Mouse (Mus musculus): ENCODE measurements at regions not wholly inside any gene's neighbourhood (a gene's known extent, or its start where the extent isn't known, plus 50 kb on each side); places are given as distances from the start of the nearest gene placed in this dataset.
A peak's percentile ranks its signal among the peaks of the same experiment; 100 is the strongest.

- Histone ChIP-seq H3K9me3 (replicated peaks; ENCODE audit: control insufficient read depth, low read length) (no peaks in the 10 kb centered on the region), H3K4me1 (ENCODE audit: control insufficient read depth, insufficient read depth, low read length) (no peaks in the 10 kb centered on the region), H3K4me2 (ENCODE audit: low read depth, low read length) (no peak overlapping the region), H3K9ac (replicated peaks; ENCODE audit: low read length) (no peak overlapping the region), H3K27me3 (ENCODE audit: control insufficient read depth, insufficient read depth, low read length) (no peaks in the 10 kb centered on the region), H3K4me3 (ENCODE audit: low read depth, low read length) (no peak overlapping the region), H3K27ac (replicated peaks; ENCODE audit: low read depth, low read length) (no peak overlapping the region), H3K36me3 (replicated peaks; ENCODE audit: control insufficient read depth, insufficient read depth, low read depth, low read length) (no peaks in the 10 kb centered on the region)
- DNase-seq (ENCODE audit: low spot score): no peak
- no peak for ATAC-seq (replicated peaks; ENCODE audit: insufficient number of reproducible peaks, low FRiP score, low TSS enrichment, low read depth)
- 94% methylated on average over 4 of the region's 4 CpGs for WGBS
Observed at GRCm38 (mm10) chr16:47081896-47082295, 583.6 kb upstream of the Nectin3 start.

GRCm38 (mm10) chr16:47080330-47080729 is 582.0 kb upstream of the Nectin3 start:
- no peaks in the 10 kb centered on the region for H3K36me3 ChIP-seq (replicated peaks; ENCODE audit: control insufficient read depth, insufficient read depth, low read depth, low read length)
- no peak overlapping the region for H3K4me2 ChIP-seq (ENCODE audit: low read depth, low read length)
- no peaks in the 10 kb centered on the region for H3K4me1 ChIP-seq (ENCODE audit: control insufficient read depth, insufficient read depth, low read length)
- ATAC-seq (replicated peaks; ENCODE audit: insufficient number of reproducible peaks, low FRiP score, low TSS enrichment, low read depth) (no peak), DNase-seq (ENCODE audit: low spot score) (no peak)
- WGBS: 86% methylated on average over 2 of the region's 2 CpGs
- no peaks in the 10 kb centered on the region for H3K9me3 ChIP-seq (replicated peaks; ENCODE audit: control insufficient read depth, low read length)
- H3K9ac ChIP-seq (replicated peaks; ENCODE audit: low read length): no peak overlapping the region
- no peak overlapping the region for H3K27ac ChIP-seq (replicated peaks; ENCODE audit: low read depth, low read length)
- H3K4me3 ChIP-seq (ENCODE audit: low read depth, low read length): no peak overlapping the region
- H3K27me3 ChIP-seq (ENCODE audit: control insufficient read depth, insufficient read depth, low read length): no peaks in the 10 kb centered on the region

- 83% methylated on average over 8 of the region's 8 CpGs for WGBS
- Histone ChIP-seq H3K27me3 (ENCODE audit: control insufficient read depth, insufficient read depth, low read length) (no peaks in the 10 kb centered on the region), H3K9ac (replicated peaks; ENCODE audit: low read length) (no peak overlapping the region), H3K4me1 (ENCODE audit: control insufficient read depth, insufficient read depth, low read length) (no peaks in the 10 kb centered on the region), H3K4me2 (ENCODE audit: low read depth, low read length) (no peak overlapping the region), H3K36me3 (replicated peaks; ENCODE audit: control insufficient read depth, insufficient read depth, low read depth, low read length) (no peaks in the 10 kb centered on the region), H3K4me3 (ENCODE audit: low read depth, low read length) (no peak overlapping the region), H3K9me3 (replicated peaks; ENCODE audit: control insufficient read depth, low read length) (no peaks in the 10 kb centered on the region), H3K27ac (replicated peaks; ENCODE audit: low read depth, low read length) (no peak overlapping the region)
- DNase-seq (ENCODE audit: low spot score): no peak
- ATAC-seq (replicated peaks; ENCODE audit: insufficient number of reproducible peaks, low FRiP score, low TSS enrichment, low read depth): no peak
Observed at GRCm38 (mm10) chr16:47059293-47059963, 561.1 kb upstream of the Nectin3 start.

- no peaks in the 10 kb centered on the region for H3K9me3 ChIP-seq (replicated peaks; ENCODE audit: control insufficient read depth, low read length)
- H3K4me1 ChIP-seq (ENCODE audit: control insufficient read depth, insufficient read depth, low read length): no peaks in the 10 kb centered on the region
- H3K9ac ChIP-seq (replicated peaks; ENCODE audit: low read length): no peak overlapping the region
- ATAC-seq (replicated peaks; ENCODE audit: insufficient number of reproducible peaks, low FRiP score, low TSS enrichment, low read depth) (no peak), DNase-seq (ENCODE audit: low spot score) (no peak)
- no peak overlapping the region for H3K4me3 ChIP-seq (ENCODE audit: low read depth, low read length)
- WGBS: 83% methylated on average over 5 of the region's 5 CpGs
- H3K27ac ChIP-seq (replicated peaks; ENCODE audit: low read depth, low read length): no peak overlapping the region
- no peaks in the 10 kb centered on the region for H3K27me3 ChIP-seq (ENCODE audit: control insufficient read depth, insufficient read depth, low read length)
- no peaks in the 10 kb centered on the region for H3K36me3 ChIP-seq (replicated peaks; ENCODE audit: control insufficient read depth, insufficient read depth, low read depth, low read length)
- no peak overlapping the region for H3K4me2 ChIP-seq (ENCODE audit: low read depth, low read length)
Observed at GRCm38 (mm10) chr16:47058811-47059210, 560.5 kb upstream of the Nectin3 start.

GRCm38 (mm10) chr16:47025971-47026370 is 527.6 kb upstream of the Nectin3 start:
- ATAC-seq (replicated peaks; ENCODE audit: insufficient number of reproducible peaks, low FRiP score, low TSS enrichment, low read depth): no peak
- H3K4me2 ChIP-seq (ENCODE audit: low read depth, low read length): no peak overlapping the region

GRCm38 (mm10) chr16:47017486-47017885 is 519.2 kb upstream of the Nectin3 start:
- 67% methylated on average over 3 of the region's 3 CpGs for WGBS
- no peaks in the 10 kb centered on the region for H3K4me1 ChIP-seq (ENCODE audit: control insufficient read depth, insufficient read depth, low read length)

More at GRCm38 (mm10) chr16:47025971-47026370, 527.6 kb upstream of the Nectin3 start:
- no peak overlapping the region for H3K4me3 ChIP-seq (ENCODE audit: low read depth, low read length)
- no peaks in the 10 kb centered on the region for H3K27me3 ChIP-seq (ENCODE audit: control insufficient read depth, insufficient read depth, low read length)
- H3K36me3 ChIP-seq (replicated peaks; ENCODE audit: control insufficient read depth, insufficient read depth, low read depth, low read length): no peaks in the 10 kb centered on the region
- no peak for DNase-seq (ENCODE audit: low spot score)
- H3K9me3 ChIP-seq (replicated peaks; ENCODE audit: control insufficient read depth, low read length): no peaks in the 10 kb centered on the region
- H3K9ac ChIP-seq (replicated peaks; ENCODE audit: low read length): no peak overlapping the region
- H3K4me1 ChIP-seq (ENCODE audit: control insufficient read depth, insufficient read depth, low read length): no peaks in the 10 kb centered on the region
- H3K27ac ChIP-seq (replicated peaks; ENCODE audit: low read depth, low read length): no peak overlapping the region

GRCm38 (mm10) chr16:46982910-46983600 is 484.7 kb upstream of the Nectin3 start:
- 72% methylated on average over 6 of the region's 6 CpGs for WGBS
- no peak overlapping the region for H3K4me2 ChIP-seq (ENCODE audit: low read depth, low read length)
- no peaks in the 10 kb centered on the region for H3K4me1 ChIP-seq (ENCODE audit: control insufficient read depth, insufficient read depth, low read length)
- no peak overlapping the region for H3K4me3 ChIP-seq (ENCODE audit: low read depth, low read length)
- H3K9ac ChIP-seq (replicated peaks; ENCODE audit: low read length): no peak overlapping the region
- H3K27ac ChIP-seq (replicated peaks; ENCODE audit: low read depth, low read length): no peak overlapping the region
- ATAC-seq (replicated peaks; ENCODE audit: insufficient number of reproducible peaks, low FRiP score, low TSS enrichment, low read depth): peak; percentile 82
- no peaks in the 10 kb centered on the region for H3K9me3 ChIP-seq (replicated peaks; ENCODE audit: control insufficient read depth, low read length)
- no peaks in the 10 kb centered on the region for H3K27me3 ChIP-seq (ENCODE audit: control insufficient read depth, insufficient read depth, low read length)
- DNase-seq (ENCODE audit: low spot score): peak; percentile 13
- H3K36me3 ChIP-seq (replicated peaks; ENCODE audit: control insufficient read depth, insufficient read depth, low read depth, low read length): no peaks in the 10 kb centered on the region

More at GRCm38 (mm10) chr16:47017486-47017885, 519.2 kb upstream of the Nectin3 start:
- no peaks in the 10 kb centered on the region for H3K27me3 ChIP-seq (ENCODE audit: control insufficient read depth, insufficient read depth, low read length)
- no peaks in the 10 kb centered on the region for H3K36me3 ChIP-seq (replicated peaks; ENCODE audit: control insufficient read depth, insufficient read depth, low read depth, low read length)
- H3K9me3 ChIP-seq (replicated peaks; ENCODE audit: control insufficient read depth, low read length): no peaks in the 10 kb centered on the region
- no peak for ATAC-seq (replicated peaks; ENCODE audit: insufficient number of reproducible peaks, low FRiP score, low TSS enrichment, low read depth)
- DNase-seq (ENCODE audit: low spot score): no peak
- no peak overlapping the region for H3K4me2 ChIP-seq (ENCODE audit: low read depth, low read length)
- H3K4me3 ChIP-seq (ENCODE audit: low read depth, low read length): no peak overlapping the region
- H3K9ac ChIP-seq (replicated peaks; ENCODE audit: low read length): no peak overlapping the region
- no peak overlapping the region for H3K27ac ChIP-seq (replicated peaks; ENCODE audit: low read depth, low read length)

- H3K27me3 ChIP-seq (ENCODE audit: control insufficient read depth, insufficient read depth, low read length): no peaks in the 10 kb centered on the region
- 0 out of 2 replicates have a peak, but pooled peaks have one; percentile 44 for ATAC-seq (replicated peaks; ENCODE audit: insufficient number of reproducible peaks, low FRiP score, low TSS enrichment, low read depth)
- no peaks in the 10 kb centered on the region for H3K4me1 ChIP-seq (ENCODE audit: control insufficient read depth, insufficient read depth, low read length)
- no peak overlapping the region for H3K27ac ChIP-seq (replicated peaks; ENCODE audit: low read depth, low read length)
- no peak overlapping the region for H3K4me2 ChIP-seq (ENCODE audit: low read depth, low read length)
- H3K9me3 ChIP-seq (replicated peaks; ENCODE audit: control insufficient read depth, low read length): no peaks in the 10 kb centered on the region
- no peaks in the 10 kb centered on the region for H3K36me3 ChIP-seq (replicated peaks; ENCODE audit: control insufficient read depth, insufficient read depth, low read depth, low read length)
- WGBS: 60% methylated on average over 5 of the region's 5 CpGs
- H3K4me3 ChIP-seq (ENCODE audit: low read depth, low read length): no peak overlapping the region
- DNase-seq (ENCODE audit: low spot score): no peak
- H3K9ac ChIP-seq (replicated peaks; ENCODE audit: low read length): no peak overlapping the region
Observed at GRCm38 (mm10) chr16:46982272-46982909, 484.1 kb upstream of the Nectin3 start.

Measured in embryonic facial prominence, embryonic 11.5 days (tissue).